Mouse (Mus musculus): Measurements from ENCODE around the gene Hemk1. TPM values are rescaled to one million over a fixed set of nuclear protein-coding genes. Genes with fewer than 3 reads are reported as not detected.

Gene Hemk1
- polyA plus RNA-seq, 1 experiment from 2014 or later, result 8.2 TPM

DNA sequence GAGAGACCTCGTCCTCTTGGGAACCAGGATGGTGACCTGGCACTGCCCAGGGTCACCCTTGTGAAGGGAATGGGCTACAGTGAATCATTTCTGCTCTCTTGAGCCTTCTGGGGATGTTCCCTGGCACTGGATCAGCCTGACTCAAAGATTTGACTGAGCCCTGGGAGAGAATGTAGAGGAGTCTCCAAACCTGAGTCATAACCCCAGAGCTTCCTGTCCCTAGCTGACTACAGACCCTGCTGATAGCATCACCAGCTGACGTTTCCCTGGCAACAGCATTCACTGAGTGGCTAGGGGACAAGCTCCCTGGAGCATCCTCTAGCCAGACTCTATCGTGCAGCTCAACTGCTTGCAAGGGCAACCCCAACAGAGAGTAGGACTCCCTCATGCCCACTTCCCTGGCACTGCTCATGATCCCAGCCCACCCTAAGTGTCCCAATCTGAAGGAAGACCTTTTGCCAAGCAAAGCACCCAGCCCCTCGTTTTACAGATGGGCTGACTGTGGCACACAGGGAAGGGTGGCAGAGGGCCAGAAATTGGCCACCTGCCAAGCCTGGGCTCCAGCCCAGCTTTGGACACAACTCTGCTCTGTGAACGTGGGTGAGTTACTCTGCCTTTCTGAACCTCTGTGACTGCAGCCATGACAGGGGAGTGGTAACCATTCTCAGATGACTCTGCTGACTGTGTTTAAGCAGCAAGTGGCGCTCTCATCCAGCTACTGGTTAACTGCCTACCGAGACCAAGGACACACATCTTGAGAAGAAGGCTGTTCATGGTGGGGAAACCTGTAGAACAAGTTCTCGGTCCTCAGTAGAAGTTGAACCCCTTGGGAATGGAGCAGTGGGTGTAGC is 59.4 kb downstream of the Hemk1 start:
- Histone ChIP-seq H3K9ac (ENCODE audit: low read depth, low read length) (no peak overlapping the region), H3K4me3 (ENCODE audit: low read depth, low read length) (no peak overlapping the region), H3K4me1 (replicated peaks; ENCODE audit: control insufficient read depth, insufficient read depth, low read length) (peaks cover 19% of the 10 kb centered on the region), H3K9me3 (ENCODE audit: control insufficient read depth, low read length) (no peaks in the 10 kb centered on the region), H3K27me3 (replicated peaks; ENCODE audit: control insufficient read depth, insufficient read depth, low read length) (no peaks in the 10 kb centered on the region), H3K27ac (ENCODE audit: low read depth, low read length) (no peak overlapping the region), H3K36me3 (ENCODE audit: control insufficient read depth, insufficient read depth, low read length) (no peaks in the 10 kb centered on the region), H3K4me2 (no peak overlapping the region)
- DNase-seq (ENCODE audit: low spot score) (no peak), ATAC-seq (replicated peaks; ENCODE audit: low FRiP score) (no peak)
- WGBS, result 59% methylated on average over 8 of the region's 8 CpGs

DNA sequence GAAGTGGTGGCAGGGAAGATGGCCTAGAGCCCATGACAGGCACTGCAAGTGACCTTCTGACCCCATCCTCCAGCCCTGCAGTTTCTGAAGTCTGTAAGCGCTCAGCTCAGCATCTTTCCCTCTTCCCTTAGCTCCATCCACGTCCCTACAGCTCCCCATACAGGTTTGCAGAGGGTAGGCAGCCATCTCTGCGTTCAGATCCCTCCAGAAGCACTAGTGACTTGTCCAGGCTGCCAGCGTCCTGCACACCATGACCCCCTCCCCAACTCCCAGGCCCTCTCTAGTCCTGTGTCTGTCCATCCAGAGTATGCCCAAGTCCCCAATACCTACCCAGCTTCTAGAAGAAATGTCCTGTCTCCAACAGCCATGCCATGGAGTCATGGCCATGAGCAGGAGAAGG is 60.0 kb downstream of the Hemk1 start:
- Histone ChIP-seq H3K27me3 (replicated peaks; ENCODE audit: control insufficient read depth, insufficient read depth, low read length) (no peaks in the 10 kb centered on the region), H3K9ac (ENCODE audit: low read depth, low read length) (no peak overlapping the region), H3K36me3 (ENCODE audit: control insufficient read depth, insufficient read depth, low read length) (no peaks in the 10 kb centered on the region), H3K4me2 (no peak overlapping the region), H3K9me3 (ENCODE audit: control insufficient read depth, low read length) (no peaks in the 10 kb centered on the region), H3K4me1 (replicated peaks; ENCODE audit: control insufficient read depth, insufficient read depth, low read length) (peaks cover 23% of the 10 kb centered on the region), H3K27ac (ENCODE audit: low read depth, low read length) (no peak overlapping the region), H3K4me3 (ENCODE audit: low read depth, low read length) (no peak overlapping the region)
- ATAC-seq (replicated peaks; ENCODE audit: low FRiP score), result no peak
- WGBS, result 47% methylated on average over 4 of the region's 4 CpGs
- DNase-seq (ENCODE audit: low spot score), result no peak

DNA sequence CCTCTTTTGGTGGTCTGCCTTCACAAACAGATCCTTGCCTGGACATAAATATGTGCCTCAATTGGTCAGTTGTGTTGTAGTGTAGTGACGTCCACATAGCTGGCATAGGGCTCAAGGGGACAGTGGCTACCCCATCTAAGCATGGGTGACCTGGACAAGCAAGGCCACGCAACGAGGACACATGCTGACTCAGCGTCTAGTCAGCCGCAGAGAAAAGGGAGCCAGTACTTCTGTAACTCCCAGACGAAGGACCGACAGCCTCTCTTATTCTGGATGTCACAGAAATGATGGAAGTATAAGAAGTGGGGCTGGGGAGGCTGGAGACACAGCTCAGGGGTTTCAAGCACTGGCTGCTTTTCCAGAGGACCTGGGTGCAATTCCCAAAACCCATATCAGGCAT is 60.5 kb downstream of the Hemk1 start:
- DNase-seq (ENCODE audit: low spot score) (no peak), ATAC-seq (replicated peaks; ENCODE audit: low FRiP score) (no peak)
- no peak overlapping the region for H3K4me2 ChIP-seq
- no peak overlapping the region for H3K4me3 ChIP-seq (ENCODE audit: low read depth, low read length)
- H3K4me1 ChIP-seq (replicated peaks; ENCODE audit: control insufficient read depth, insufficient read depth, low read length), result peaks cover 26% of the 10 kb centered on the region
- no peak overlapping the region for H3K9ac ChIP-seq (ENCODE audit: low read depth, low read length)
- no peaks in the 10 kb centered on the region for H3K9me3 ChIP-seq (ENCODE audit: control insufficient read depth, low read length)
- 83% methylated on average over 7 of the region's 7 CpGs for WGBS
- no peak overlapping the region for H3K27ac ChIP-seq (ENCODE audit: low read depth, low read length)
- H3K36me3 ChIP-seq (ENCODE audit: control insufficient read depth, insufficient read depth, low read length), result no peaks in the 10 kb centered on the region
- no peaks in the 10 kb centered on the region for H3K27me3 ChIP-seq (replicated peaks; ENCODE audit: control insufficient read depth, insufficient read depth, low read length)

Other genes starting within 250 kb of the Hemk1 start
- gene Dock3, start 106.4 kb downstream of the Hemk1 start, polyA plus RNA-seq (2014; fragmentation: Nextera tagmentation; extraction: Ambion mirVana), result 0.41 and 1.1 TPM in 2 replicates
- 17.1 and 19.2 TPM in 2 replicates for gene Mapkapk3, start 48.5 kb downstream of the Hemk1 start, polyA plus RNA-seq (2014; fragmentation: Nextera tagmentation; extraction: Ambion mirVana)
- 6.1 and 9.9 TPM in 2 replicates for gene Cish, start 42.3 kb downstream of the Hemk1 start, polyA plus RNA-seq (2014; fragmentation: Nextera tagmentation; extraction: Ambion mirVana)
- 0.05 and 0.10 TPM in 2 replicates for gene 6430571L13Rik, start 2.3 kb upstream of the Hemk1 start, polyA plus RNA-seq (2014; fragmentation: Nextera tagmentation; extraction: Ambion mirVana)
- gene Cacna2d2, start 61.3 kb upstream of the Hemk1 start, polyA plus RNA-seq (2014; fragmentation: Nextera tagmentation; extraction: Ambion mirVana), result 0.13 and 0.18 TPM in 2 replicates
- 35.4 and 35.9 TPM in 2 replicates for gene Tmem115, start 195.6 kb upstream of the Hemk1 start, polyA plus RNA-seq (2014; fragmentation: Nextera tagmentation; extraction: Ambion mirVana)
- 28.9 and 31.0 TPM in 2 replicates for gene Cyb561d2, start 203.8 kb upstream of the Hemk1 start, polyA plus RNA-seq (2014; fragmentation: Nextera tagmentation; extraction: Ambion mirVana)
- gene Nprl2, start 203.9 kb upstream of the Hemk1 start, polyA plus RNA-seq (2014; fragmentation: Nextera tagmentation; extraction: Ambion mirVana), result 26.5 and 31.3 TPM in 2 replicates
- 0.10 and 0.35 TPM in 2 replicates for gene Zmynd10, start 208.9 kb upstream of the Hemk1 start, polyA plus RNA-seq (2014; fragmentation: Nextera tagmentation; extraction: Ambion mirVana)
- 31.2 and 37.0 TPM in 2 replicates for gene Rassf1, start 213.2 kb upstream of the Hemk1 start, polyA plus RNA-seq (2014; fragmentation: Nextera tagmentation; extraction: Ambion mirVana)
- 60.6 and 62.7 TPM in 2 replicates for gene Tusc2, start 224.9 kb upstream of the Hemk1 start, polyA plus RNA-seq (2014; fragmentation: Nextera tagmentation; extraction: Ambion mirVana)
- 89.7 and 92.5 TPM in 2 replicates for gene Hyal2, start 229.6 kb upstream of the Hemk1 start, polyA plus RNA-seq (2014; fragmentation: Nextera tagmentation; extraction: Ambion mirVana)
- gene Hyal1, start 238.6 kb upstream of the Hemk1 start, polyA plus RNA-seq (2014; fragmentation: Nextera tagmentation; extraction: Ambion mirVana), result 4.2 and 4.6 TPM in 2 replicates
- gene Naa80, start 240.5 kb upstream of the Hemk1 start, polyA plus RNA-seq (2014; fragmentation: Nextera tagmentation; extraction: Ambion mirVana), result 20.5 and 20.7 TPM in 2 replicates
- gene Hyal3, start 242.5 kb upstream of the Hemk1 start, polyA plus RNA-seq (2014; fragmentation: Nextera tagmentation; extraction: Ambion mirVana), result 1.0 and 1.5 TPM in 2 replicates
- 219 and 230 TPM in 2 replicates for gene Ifrd2, start 249.3 kb upstream of the Hemk1 start, polyA plus RNA-seq (2014; fragmentation: Nextera tagmentation; extraction: Ambion mirVana)